Mouse (Mus musculus) E14TG2a.4 (cell line): Measurements from ENCODE around the gene Pou2f1.
A peak's percentile ranks its signal among the peaks of the same experiment; 100 is the strongest.

Source experiments
- H3K27me3 ChIP-seq: 2 replicates; pipeline ENCODE4 v1.6.1; 2014; ENCODE audit warnings: low read length, control low read depth; ENCODE audit not compliant: insufficient read depth
- H3K36me3 ChIP-seq: 2 replicates; pipeline ENCODE4 v1.6.1; 2014; ENCODE audit warnings: low read length, control low read depth; ENCODE audit not compliant: insufficient read depth
- H3K4me1 ChIP-seq: replicated peaks from 2 replicates; pipeline ENCODE4 v1.6.1; 2014; ENCODE audit warnings: low read depth, low read length, control low read depth
- H3K4me3 ChIP-seq: replicated peaks from 2 replicates; pipeline ENCODE4 v1.5.1; 2014; ENCODE audit warnings: mild to moderate bottlenecking, low read length
- H3K9me3 ChIP-seq: 2 replicates; pipeline ENCODE4 v1.6.1; 2014; ENCODE audit warnings: low read length, control low read depth
- CTCF ChIP-seq: conservative IDR thresholded peaks from 2 replicates; pipeline ENCODE4 v1.5.1; 2014; ENCODE audit warnings: low read length
- NANOG ChIP-seq: IDR thresholded peaks from 2 replicates; pipeline ENCODE4 v1.6.1; 2014; ENCODE audit warnings: borderline replicate concordance, low read length, mixed read lengths
- POU5F1 ChIP-seq: IDR thresholded peaks from 2 replicates; pipeline ENCODE4 v1.6.1; 2014; ENCODE audit warnings: low read length, borderline replicate concordance

Gene Pou2f1

DNA sequence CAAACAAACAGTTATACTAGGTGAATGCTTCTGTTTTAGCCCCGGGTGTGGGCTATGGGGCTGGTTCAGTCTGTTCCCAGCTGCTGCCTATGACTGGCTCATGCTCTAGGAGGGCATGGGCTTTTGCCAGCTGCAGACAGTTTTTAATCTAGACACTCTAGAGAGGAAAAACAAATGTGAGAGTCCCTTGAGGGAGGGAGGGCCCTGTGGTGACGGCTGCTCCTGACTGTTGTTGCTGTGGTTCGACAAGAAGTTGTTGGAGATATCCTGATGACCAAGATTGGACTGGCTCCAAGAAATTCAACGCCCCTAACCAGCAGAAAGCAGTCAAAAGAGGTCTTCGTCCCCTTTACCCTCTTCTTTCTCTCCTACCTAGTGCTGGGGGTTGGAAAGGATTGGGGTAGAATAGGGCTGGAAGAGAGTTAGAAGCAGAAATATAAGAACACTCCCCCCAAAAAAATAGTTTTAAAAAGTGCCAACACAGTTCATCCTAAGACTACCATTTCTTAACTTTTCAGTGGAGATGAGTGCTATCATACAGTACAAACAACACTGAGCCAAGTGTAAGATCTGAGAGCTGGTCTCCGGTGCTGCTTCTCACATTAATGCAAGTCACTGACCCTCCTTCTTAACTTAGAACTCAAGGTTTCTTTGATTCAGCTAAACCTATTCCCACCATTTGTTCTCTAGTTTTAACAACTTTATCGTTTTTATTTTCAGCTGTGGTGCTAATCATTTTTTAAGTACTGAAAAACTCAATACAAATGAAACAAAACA lies 25.6 kb downstream of the Pou2f1 start:
- Histone ChIP-seq H3K27me3 (no peaks in the 10 kb centered on the region), H3K4me1 (peaks cover 59% of the 10 kb centered on the region), H3K4me3 (no peak overlapping the region), H3K9me3 (no peaks in the 10 kb centered on the region), H3K36me3 (peaks cover 15% of the 10 kb centered on the region; the same call in 1 of the 2 replicates)
- TF ChIP-seq POU5F1, result no peak
- TF ChIP-seq CTCF, result no peak
- TF ChIP-seq NANOG, result no peak

DNA sequence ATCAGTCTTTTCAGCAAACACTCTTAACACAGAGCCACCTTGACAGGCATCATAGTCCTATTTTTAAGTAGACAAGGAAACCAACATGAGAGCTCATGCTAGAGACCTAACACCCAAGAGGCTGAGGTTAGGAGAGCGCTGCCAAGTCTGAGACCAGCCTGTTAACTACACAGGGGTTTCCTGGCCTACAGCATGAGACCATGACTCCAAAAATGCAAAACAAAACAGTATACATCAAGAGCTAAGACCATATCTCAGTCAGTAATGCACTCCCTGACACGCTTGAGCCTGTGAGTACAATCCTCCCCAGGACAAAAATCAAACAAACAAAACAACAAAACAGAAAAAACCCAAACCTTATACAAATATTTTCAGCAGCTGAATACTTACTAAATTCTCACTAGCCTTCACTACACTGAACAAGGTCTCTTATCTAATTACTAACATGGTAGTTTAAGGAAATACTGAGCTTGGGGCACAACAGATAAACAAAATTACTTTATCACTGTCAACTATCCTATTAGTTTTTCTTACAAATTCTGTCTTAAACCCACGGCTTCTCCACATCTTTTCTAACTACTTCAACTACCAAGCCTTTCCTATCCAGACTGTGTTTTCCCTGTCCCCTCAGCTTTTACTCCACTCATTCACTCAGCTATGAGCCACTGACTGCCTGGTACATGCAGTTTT lies 33.3 kb downstream of the Pou2f1 start:
- Histone ChIP-seq H3K9me3 (no peaks in the 10 kb centered on the region), H3K27me3 (no peaks in the 10 kb centered on the region), H3K4me3 (no peak overlapping the region), H3K4me1 (peaks cover 74% of the 10 kb centered on the region), H3K36me3 (peaks cover 12% of the 10 kb centered on the region; the same call in 1 of the 2 replicates)
- TF ChIP-seq CTCF (no peak), NANOG (no peak), POU5F1 (no peak)

DNA sequence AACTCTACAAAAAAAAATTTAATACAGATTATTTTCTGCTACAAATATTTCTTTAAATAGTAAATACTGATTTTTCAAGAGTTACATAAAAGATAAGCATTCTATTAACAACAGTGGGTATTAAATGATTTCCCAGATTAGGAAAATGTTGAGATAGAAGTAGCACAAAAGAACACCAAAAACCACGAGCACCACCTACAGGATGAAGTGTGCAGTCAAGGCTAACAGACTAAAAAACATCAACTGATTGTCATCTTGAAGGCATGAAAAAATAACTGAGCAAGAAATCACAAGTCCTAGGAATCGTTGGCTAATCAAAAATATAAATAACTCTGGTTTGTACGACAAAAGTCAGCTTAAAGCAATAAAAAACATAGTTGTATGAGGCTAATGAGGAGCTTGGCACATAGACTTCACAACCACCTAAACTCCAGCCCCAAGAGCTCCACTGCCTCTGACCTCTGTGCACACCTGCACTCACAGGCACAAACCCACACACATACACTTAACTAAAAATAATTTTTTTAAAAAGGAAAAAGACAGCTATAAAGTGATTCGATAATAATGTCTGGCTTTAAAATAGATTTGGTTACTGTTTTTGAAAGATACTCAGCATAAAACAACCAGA lies 35.3 kb downstream of the Pou2f1 start:
- H3K36me3 ChIP-seq, result peaks cover 10% of the 10 kb centered on the region; the same call in 1 of the 2 replicates
- H3K4me3 ChIP-seq, result no peak overlapping the region
- H3K4me1 ChIP-seq, result peaks cover 62% of the 10 kb centered on the region
- H3K9me3 ChIP-seq, result no peaks in the 10 kb centered on the region
- TF ChIP-seq POU5F1, result no peak
- peak; percentile 55 for TF ChIP-seq CTCF
- no peaks in the 10 kb centered on the region for H3K27me3 ChIP-seq

DNA sequence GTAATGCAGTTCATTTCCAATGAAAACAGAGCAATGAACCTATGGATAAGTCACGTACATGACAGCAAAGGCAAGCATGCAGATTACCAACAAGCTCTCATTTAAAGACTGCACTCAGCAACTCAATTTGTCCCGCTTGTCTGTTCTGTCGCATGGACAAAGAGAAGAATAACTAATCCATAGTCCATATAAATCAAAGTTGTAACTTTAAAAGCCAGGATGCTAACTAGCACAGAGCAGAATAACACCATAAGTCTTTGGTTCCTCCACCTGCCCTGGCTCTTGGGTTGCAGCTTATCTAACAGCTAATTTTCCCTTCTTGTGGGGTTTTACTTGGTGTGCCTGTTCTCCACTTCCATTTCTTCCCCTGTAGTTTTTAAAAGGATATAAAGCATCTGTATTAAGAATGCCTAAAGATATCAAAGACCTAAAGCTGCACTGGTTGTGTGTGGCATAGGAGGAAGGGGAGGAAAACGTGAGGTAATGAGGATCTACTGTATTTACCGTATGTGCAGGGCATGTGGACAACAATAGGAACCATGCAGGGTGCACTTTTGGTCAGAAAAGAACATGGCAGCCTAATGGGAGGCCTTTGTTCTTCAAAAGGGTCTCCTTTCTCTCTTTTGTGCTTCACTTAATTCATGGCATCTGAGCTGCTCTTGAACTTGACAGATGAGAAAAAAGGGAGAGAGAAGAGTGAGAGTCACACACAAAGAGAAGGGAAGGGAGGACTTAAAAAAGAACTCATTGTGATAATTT lies 36.1 kb downstream of the Pou2f1 start:
- TF ChIP-seq POU5F1 (no peak), CTCF (no peak), NANOG (peak; percentile 94)
- Histone ChIP-seq H3K27me3 (no peaks in the 10 kb centered on the region), H3K9me3 (no peaks in the 10 kb centered on the region), H3K36me3 (peaks cover 8% of the 10 kb centered on the region; the same call in 1 of the 2 replicates), H3K4me1 (peaks cover 62% of the 10 kb centered on the region), H3K4me3 (no peak overlapping the region)

DNA sequence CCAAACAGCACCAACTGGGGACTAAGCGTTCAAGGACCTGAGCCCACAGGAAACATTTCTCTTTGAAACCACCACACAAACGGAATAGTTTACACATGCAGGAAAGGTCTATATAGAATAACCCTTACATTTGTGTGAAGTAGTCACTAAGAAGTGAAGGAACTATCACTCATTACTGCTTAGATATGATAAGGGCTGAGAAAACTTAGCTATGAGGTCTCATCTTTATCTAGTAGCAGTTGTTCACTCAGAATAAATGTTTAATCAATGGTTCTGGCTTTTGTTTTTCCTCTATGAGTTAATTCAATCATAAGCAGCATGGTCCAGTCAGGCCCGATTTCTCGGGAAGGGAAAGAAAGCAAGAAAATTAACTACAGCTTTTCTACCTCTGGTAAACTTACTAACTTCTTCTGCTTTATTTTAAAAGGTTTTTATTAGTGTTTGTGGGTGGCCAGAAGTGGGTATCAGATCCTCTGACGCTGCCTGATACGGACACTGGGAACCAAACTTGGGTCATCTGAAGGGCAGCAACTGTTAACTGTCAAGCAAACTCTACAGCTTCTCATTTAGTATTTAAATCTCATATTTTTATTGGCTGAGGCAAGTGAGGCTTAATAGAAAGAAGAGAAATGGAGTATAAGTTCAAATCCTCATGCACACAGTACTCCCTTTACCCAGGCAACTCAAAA lies 40.7 kb downstream of the Pou2f1 start:
- no peak overlapping the region for H3K4me3 ChIP-seq
- peaks cover 61% of the 10 kb centered on the region for H3K4me1 ChIP-seq
- H3K27me3 ChIP-seq, result no peaks in the 10 kb centered on the region
- H3K9me3 ChIP-seq, result no peaks in the 10 kb centered on the region
- TF ChIP-seq NANOG (no peak), POU5F1 (no peak), CTCF (no peak)
- H3K36me3 ChIP-seq, result peaks cover 6% of the 10 kb centered on the region; the same call in 1 of the 2 replicates

DNA sequence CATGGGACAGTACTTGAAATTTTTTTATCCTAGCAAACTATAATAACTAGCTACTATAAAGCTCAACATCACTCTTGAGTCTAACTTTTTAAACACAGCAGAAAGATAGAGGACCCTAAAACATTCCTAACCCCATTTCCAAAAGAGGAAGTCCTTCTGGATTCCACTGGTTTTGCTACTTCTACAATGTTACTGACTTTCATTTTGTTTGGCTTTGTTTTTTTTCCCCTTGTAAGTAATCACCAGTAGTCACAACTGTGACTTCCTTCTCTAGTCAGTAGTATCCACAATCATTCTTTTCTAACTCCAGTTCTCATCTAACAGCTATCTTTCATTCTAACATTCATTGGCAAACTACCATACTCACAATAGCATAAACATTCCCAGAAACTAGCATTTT lies 44.3 kb downstream of the Pou2f1 start:
- TF ChIP-seq NANOG (no peak), POU5F1 (no peak), CTCF (no peak)
- H3K36me3 ChIP-seq, result no peaks in the 10 kb centered on the region; the same call in 1 of the 2 replicates
- H3K4me1 ChIP-seq, result peaks cover 40% of the 10 kb centered on the region
- H3K9me3 ChIP-seq, result no peaks in the 10 kb centered on the region
- H3K4me3 ChIP-seq, result no peak overlapping the region
- H3K27me3 ChIP-seq, result no peaks in the 10 kb centered on the region

DNA sequence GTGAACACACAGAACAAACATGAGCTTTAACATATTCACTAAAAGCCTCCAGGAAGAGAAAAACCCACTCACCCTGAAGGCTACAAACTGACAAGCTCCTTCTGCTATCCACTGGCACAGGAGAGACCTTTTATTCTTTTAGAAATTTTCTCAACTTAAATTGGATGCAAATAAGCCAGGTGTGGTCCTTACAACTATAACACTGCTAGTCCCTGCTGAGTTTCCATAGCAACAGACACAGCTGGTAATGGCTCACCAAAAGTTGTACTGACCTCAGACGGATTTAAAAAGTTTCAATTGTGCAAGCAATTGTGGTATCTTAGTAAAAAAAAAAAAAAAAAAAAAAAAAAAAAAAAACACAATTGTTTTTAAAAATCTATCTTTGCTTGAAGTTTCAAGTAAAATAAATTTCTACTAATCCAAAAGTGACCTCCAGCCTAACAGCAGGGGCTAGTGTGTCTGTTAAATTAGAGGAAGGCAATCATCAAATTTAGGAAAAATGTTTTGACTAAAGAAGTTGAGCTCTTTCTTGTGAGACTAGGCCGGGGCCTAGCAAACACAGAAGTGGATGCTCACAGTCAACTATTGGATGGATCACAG lies 54.2 kb downstream of the Pou2f1 start:
- H3K36me3 ChIP-seq, result 0 out of 2 replicates have a peak, but pooled peaks cover under 1% of the 10 kb centered on the region
- H3K27me3 ChIP-seq, result no peaks in the 10 kb centered on the region
- TF ChIP-seq POU5F1, result no peak
- TF ChIP-seq NANOG, result no peak
- no peak for TF ChIP-seq CTCF
- no peaks in the 10 kb centered on the region for H3K9me3 ChIP-seq
- peaks cover 9% of the 10 kb centered on the region for H3K4me1 ChIP-seq
- H3K4me3 ChIP-seq, result no peak overlapping the region
